Mouse (Mus musculus) Muller cell, postnatal 12 days (primary cell): ENCODE data around the gene Ibtk.

Source experiments
- DNase-seq: peaks from one replicate; pipeline ENCODE4 v3.0.0-alpha.2; 2015; ENCODE audit errors: inconsistent ontology term

The Ibtk gene

GRCm38 (mm10) chr9:85701981-85702380, 47.2 kb downstream of the Ibtk start:
- no peak for DNase-seq

GRCm38 (mm10) chr9:85695606-85696005, 53.5 kb downstream of the Ibtk start:
- no peak for DNase-seq

- no peak for DNase-seq
Observed at GRCm38 (mm10) chr9:85693231-85694116, 55.7 kb downstream of the Ibtk start.

GRCm38 (mm10) chr9:85685010-85685409, 64.1 kb downstream of the Ibtk start:
- DNase-seq: no peak

- no peak for DNase-seq
Observed at GRCm38 (mm10) chr9:85675131-85675905, 73.8 kb downstream of the Ibtk start.

GRCm38 (mm10) chr9:85673907-85674481, 75.1 kb downstream of the Ibtk start:
- peak; percentile 75 for DNase-seq

- no peak for DNase-seq
Observed at GRCm38 (mm10) chr9:85671582-85672331, 77.4 kb downstream of the Ibtk start.

- no peak for DNase-seq
Observed at GRCm38 (mm10) chr9:85664316-85664715, 84.8 kb downstream of the Ibtk start.

GRCm38 (mm10) chr9:85663810-85664209, 85.3 kb downstream of the Ibtk start:
- no peak for DNase-seq

- DNase-seq: peak; percentile 84
Observed at GRCm38 (mm10) chr9:85663091-85663490, 86.0 kb downstream of the Ibtk start.

GRCm38 (mm10) chr9:85653401-85653800, 95.7 kb downstream of the Ibtk start:
- peak; percentile 30 for DNase-seq

- DNase-seq: no peak
Observed at GRCm38 (mm10) chr9:85638276-85638675, 110.9 kb downstream of the Ibtk start.
